ENCODE assay signal across 10 mouse cellular contexts in genomic region chr8:70634066-70634465, GRCm38 (mm10). TPM values are rescaled to one million over a fixed set of nuclear protein-coding genes. Genes with fewer than 3 reads are reported as not detected.
DNase-seq lines count a peak whose midpoint lies in the region; ATAC-seq and TF ChIP-seq lines count a peak whose summit lies in the region.
"Had no signal": no experiment of that assay in that cellular context is flagged by ENCODE, and none has a peak within 500 bp of the region (broad histone marks: within the 10 kb centered on the region; RNA-seq: fewer than 3 reads in every experiment).

No protein-coding gene starts in this region.

- 54% methylated on average over 6 of the region's 6 CpGs for WGBS in midbrain, postnatal 0 days
- 69% methylated on average over 6 of the region's 6 CpGs for WGBS in midbrain, embryonic 13.5 days
- WGBS in kidney, postnatal 0 days = 37% methylated on average over 6 of the region's 6 CpGs
- 59% methylated on average over 6 of the region's 6 CpGs for WGBS in hindbrain, embryonic 13.5 days

- ATAC-seq in midbrain, postnatal 0 days (ENCODE audit: low FRiP score) = no peak
- ATAC-seq in midbrain, embryonic 13.5 days = no peak
- no peak for ATAC-seq in kidney, postnatal 0 days (replicated peaks; ENCODE audit: low FRiP score, low read depth)
- ATAC-seq in megakaryocyte, adult 5-6 weeks (ENCODE audit: poor library complexity, severe bottlenecking) = 0 out of 2 replicates have a peak, but pooled peaks have one; percentile 14
- no peak for ATAC-seq in hindbrain, embryonic 13.5 days (ENCODE audit: low FRiP score)

- H3K4me2 ChIP-seq in midbrain, postnatal 0 days (ENCODE audit: low read depth, low read length, poor library complexity, severe bottlenecking) = no peak overlapping the region
- H3K4me2 ChIP-seq in midbrain, embryonic 13.5 days (replicated peaks) = no peak overlapping the region
- H3K4me2 ChIP-seq in kidney, postnatal 0 days (ENCODE audit: low read length) = no peak overlapping the region
- H3K4me2 ChIP-seq in hindbrain, embryonic 13.5 days = no peak overlapping the region
- H3K4me2 ChIP-seq: embryonic facial prominence, embryonic 15.5 days; lung, embryonic 15.5 days had no signal

- H3K36me3 ChIP-seq in midbrain, postnatal 0 days (ENCODE audit: insufficient read depth, low read length) = no peaks in the 10 kb centered on the region
- H3K36me3 ChIP-seq in midbrain, embryonic 13.5 days = no peaks in the 10 kb centered on the region
- no peaks in the 10 kb centered on the region for H3K36me3 ChIP-seq in kidney, postnatal 0 days (ENCODE audit: insufficient read depth, low read length)
- H3K36me3 ChIP-seq in hindbrain, embryonic 13.5 days = no peaks in the 10 kb centered on the region
- H3K36me3 ChIP-seq: embryonic facial prominence, embryonic 15.5 days; lung, embryonic 15.5 days had no signal

- peak; percentile 21 for DNase-seq in midbrain, postnatal 0 days (ENCODE audit: low spot score)
- peak; percentile 52 for DNase-seq in gastrocnemius, postnatal 25 days
- peak; percentile 47 for DNase-seq in kidney, postnatal 0 days (ENCODE audit: low spot score)
- no peak for DNase-seq in left cerebral cortex, adult 18-20 months (ENCODE audit: low spot score in 2 of 2)
- DNase-seq in right cerebral cortex, adult 18-20 months = no peak

- no peak overlapping the region for H3K27ac ChIP-seq in midbrain, postnatal 0 days (ENCODE audit: low read depth, low read length)
- no peak overlapping the region for H3K27ac ChIP-seq in midbrain, embryonic 13.5 days
- peak overlapping the region; percentile 72 for H3K27ac ChIP-seq in kidney, postnatal 0 days
- H3K27ac ChIP-seq in hindbrain, embryonic 13.5 days = no peak overlapping the region
- H3K27ac ChIP-seq: embryonic facial prominence, embryonic 15.5 days; lung, embryonic 15.5 days had no signal

- H3K4me1 ChIP-seq in midbrain, postnatal 0 days (ENCODE audit: insufficient read depth, low read length) = no peaks in the 10 kb centered on the region
- peaks cover 28% of the 10 kb centered on the region for H3K4me1 ChIP-seq in midbrain, embryonic 13.5 days (replicated peaks)
- peaks cover 35% of the 10 kb centered on the region for H3K4me1 ChIP-seq in kidney, postnatal 0 days (replicated peaks; ENCODE audit: insufficient read depth, low read length)
- H3K4me1 ChIP-seq in hindbrain, embryonic 13.5 days (replicated peaks) = peaks cover 31% of the 10 kb centered on the region

- no peak for TF ChIP-seq CTCF in midbrain, postnatal 0 days (IDR thresholded peaks at IDR 0.05)
- TF ChIP-seq CTCF in kidney, postnatal 0 days (IDR thresholded peaks at IDR 0.05; ENCODE audit: low read depth) = no peak

- peaks cover 7% of the 10 kb centered on the region; the same call in 1 of the 2 replicates for H3K27me3 ChIP-seq in midbrain, postnatal 0 days (ENCODE audit: insufficient read depth, low read length)
- peaks cover 16% of the 10 kb centered on the region for H3K27me3 ChIP-seq in midbrain, embryonic 13.5 days
- H3K27me3 ChIP-seq in kidney, postnatal 0 days (ENCODE audit: insufficient read depth, low read length) = no peaks in the 10 kb centered on the region
- H3K27me3 ChIP-seq in hindbrain, embryonic 13.5 days = peaks cover 27% of the 10 kb centered on the region

- H3K4me3 ChIP-seq in midbrain, postnatal 0 days (ENCODE audit: low read depth, low read length) = no peak overlapping the region
- no peak overlapping the region for H3K4me3 ChIP-seq in midbrain, embryonic 13.5 days (replicated peaks)
- no peak overlapping the region for H3K4me3 ChIP-seq in kidney, postnatal 0 days (replicated peaks; ENCODE audit: low read depth, low read length)
- H3K4me3 ChIP-seq in hindbrain, embryonic 13.5 days = no peak overlapping the region
- H3K4me3 ChIP-seq: embryonic facial prominence, embryonic 15.5 days; lung, embryonic 15.5 days had no signal

- no peaks in the 10 kb centered on the region for H3K9me3 ChIP-seq in midbrain, postnatal 0 days (ENCODE audit: low read length)
- H3K9me3 ChIP-seq in midbrain, embryonic 13.5 days = no peaks in the 10 kb centered on the region
- no peaks in the 10 kb centered on the region for H3K9me3 ChIP-seq in kidney, postnatal 0 days (replicated peaks; ENCODE audit: low read length)
- H3K9me3 ChIP-seq in hindbrain, embryonic 13.5 days = no peaks in the 10 kb centered on the region
- H3K9me3 ChIP-seq: embryonic facial prominence, embryonic 15.5 days; lung, embryonic 15.5 days had no signal

- H3K9ac ChIP-seq in midbrain, postnatal 0 days (replicated peaks; ENCODE audit: low read length, poor library complexity, severe bottlenecking) = no peak overlapping the region
- H3K9ac ChIP-seq in midbrain, embryonic 13.5 days (replicated peaks) = no peak overlapping the region
- H3K9ac ChIP-seq in kidney, postnatal 0 days (ENCODE audit: low read depth, low read length) = no peak overlapping the region
- H3K9ac ChIP-seq in hindbrain, embryonic 13.5 days = no peak overlapping the region
- H3K9ac ChIP-seq: embryonic facial prominence, embryonic 15.5 days; lung, embryonic 15.5 days had no signal

RNA-seq across cellular contexts. Expression of gene Gdf15, which starts 1.8 kb away (rescaled TPM):
- 0.22 and 1.8 TPM in 2 replicates for total RNA-seq in midbrain, postnatal 0 days (2014; rRNA removed)
- polyA plus RNA-seq in midbrain, postnatal 0 days (2015; fragmentation: Nextera tagmentation; extraction: Ambion mirVana) = 0.26 and 0.32 TPM in 2 replicates
- 0.30 TPM in 1 of 2 replicates, not detected in the other for polyA plus RNA-seq in midbrain, embryonic 13.5 days (2015; fragmentation: Nextera tagmentation; extraction: Ambion mirVana)
- total RNA-seq in gastrocnemius, postnatal 25 days (2021) = under 1 TPM in 1 of 2 experiments, not detected in 1; 0.33 TPM
- polyA plus RNA-seq in kidney, postnatal 0 days (2015; fragmentation: Nextera tagmentation; extraction: Ambion mirVana) = 3.0 and 3.2 TPM in 2 replicates
- not detected in 2 replicates for total RNA-seq in megakaryocyte, adult 5-6 weeks (2015)
- total RNA-seq in megakaryocyte, adult 5-6 weeks (2017) = not detected in 2 replicates
- total RNA-seq in left cerebral cortex, adult 18-20 months (2021) = not detected
- 0.12 and 0.14 TPM in 2 replicates for polyA plus RNA-seq in hindbrain, embryonic 13.5 days (2015; fragmentation: Nextera tagmentation; extraction: Ambion mirVana)

RNA-seq across cellular contexts. Expression of gene Lrrc25, which starts 18.1 kb away (rescaled TPM):
- 1.8 and 2.2 TPM in 2 replicates for total RNA-seq in midbrain, postnatal 0 days (2014; rRNA removed)
- polyA plus RNA-seq in midbrain, postnatal 0 days (2015; fragmentation: Nextera tagmentation; extraction: Ambion mirVana) = 0.74 and 1.4 TPM in 2 replicates
- 1.1 and 1.2 TPM in 2 replicates for polyA plus RNA-seq in midbrain, embryonic 13.5 days (2015; fragmentation: Nextera tagmentation; extraction: Ambion mirVana)
- under 1 TPM; 0.54 to 0.56 TPM for total RNA-seq in gastrocnemius, postnatal 25 days (2021)
- 1.9 and 2.8 TPM in 2 replicates for polyA plus RNA-seq in kidney, postnatal 0 days (2015; fragmentation: Nextera tagmentation; extraction: Ambion mirVana)
- 62.2 and 64.6 TPM in 2 replicates for total RNA-seq in megakaryocyte, adult 5-6 weeks (2015)
- 29.3 and 33.8 TPM in 2 replicates for total RNA-seq in megakaryocyte, adult 5-6 weeks (2017)
- total RNA-seq in left cerebral cortex, adult 18-20 months (2021) = 1 to 10 TPM in 1 of 2 experiments, under 1 TPM in 1; 0.70 to 1.0 TPM
- polyA plus RNA-seq in hindbrain, embryonic 13.5 days (2015; fragmentation: Nextera tagmentation; extraction: Ambion mirVana) = 1.5 and 1.9 TPM in 2 replicates

RNA-seq across cellular contexts. Expression of gene Ssbp4, which starts 25.4 kb away (rescaled TPM):
- total RNA-seq in midbrain, postnatal 0 days (2014; rRNA removed) = 279 and 392 TPM in 2 replicates
- polyA plus RNA-seq in midbrain, postnatal 0 days (2015; fragmentation: Nextera tagmentation; extraction: Ambion mirVana) = 230 and 247 TPM in 2 replicates
- 123 and 129 TPM in 2 replicates for polyA plus RNA-seq in midbrain, embryonic 13.5 days (2015; fragmentation: Nextera tagmentation; extraction: Ambion mirVana)
- 10 to 100 TPM; 15.4 to 20.0 TPM for total RNA-seq in gastrocnemius, postnatal 25 days (2021)
- 166 and 188 TPM in 2 replicates for polyA plus RNA-seq in kidney, postnatal 0 days (2015; fragmentation: Nextera tagmentation; extraction: Ambion mirVana)
- 35.7 and 38.2 TPM in 2 replicates for total RNA-seq in megakaryocyte, adult 5-6 weeks (2015)
- total RNA-seq in megakaryocyte, adult 5-6 weeks (2017) = 61.3 and 76.1 TPM in 2 replicates
- 100 to 1,000 TPM; 250 to 264 TPM for total RNA-seq in left cerebral cortex, adult 18-20 months (2021)
- polyA plus RNA-seq in hindbrain, embryonic 13.5 days (2015; fragmentation: Nextera tagmentation; extraction: Ambion mirVana) = 122 and 132 TPM in 2 replicates

RNA-seq across cellular contexts. Expression of gene Pgpep1, which starts 26.1 kb away (rescaled TPM):
- total RNA-seq in midbrain, postnatal 0 days (2014; rRNA removed) = 40.2 and 60.6 TPM in 2 replicates
- polyA plus RNA-seq in midbrain, postnatal 0 days (2015; fragmentation: Nextera tagmentation; extraction: Ambion mirVana) = 37.6 and 50.6 TPM in 2 replicates
- 87.5 and 99.4 TPM in 2 replicates for polyA plus RNA-seq in midbrain, embryonic 13.5 days (2015; fragmentation: Nextera tagmentation; extraction: Ambion mirVana)
- total RNA-seq in gastrocnemius, postnatal 25 days (2021) = 10 to 100 TPM; 18.6 to 22.6 TPM
- polyA plus RNA-seq in kidney, postnatal 0 days (2015; fragmentation: Nextera tagmentation; extraction: Ambion mirVana) = 84.2 and 87.5 TPM in 2 replicates
- 5.7 and 6.8 TPM in 2 replicates for total RNA-seq in megakaryocyte, adult 5-6 weeks (2015)
- 1.5 and 4.0 TPM in 2 replicates for total RNA-seq in megakaryocyte, adult 5-6 weeks (2017)
- total RNA-seq in left cerebral cortex, adult 18-20 months (2021) = 10 to 100 TPM; 11.6 to 17.9 TPM
- polyA plus RNA-seq in hindbrain, embryonic 13.5 days (2015; fragmentation: Nextera tagmentation; extraction: Ambion mirVana) = 103 and 105 TPM in 2 replicates

RNA-seq across cellular contexts. Expression of gene Lsm4, which starts 39.0 kb away (rescaled TPM):
- 140 and 312 TPM in 2 replicates for total RNA-seq in midbrain, postnatal 0 days (2014; rRNA removed)
- 157 and 169 TPM in 2 replicates for polyA plus RNA-seq in midbrain, postnatal 0 days (2015; fragmentation: Nextera tagmentation; extraction: Ambion mirVana)
- 176 and 201 TPM in 2 replicates for polyA plus RNA-seq in midbrain, embryonic 13.5 days (2015; fragmentation: Nextera tagmentation; extraction: Ambion mirVana)
- total RNA-seq in gastrocnemius, postnatal 25 days (2021) = 10 to 100 TPM; 57.7 to 66.0 TPM
- polyA plus RNA-seq in kidney, postnatal 0 days (2015; fragmentation: Nextera tagmentation; extraction: Ambion mirVana) = 243 and 281 TPM in 2 replicates
- 82.1 and 84.4 TPM in 2 replicates for total RNA-seq in megakaryocyte, adult 5-6 weeks (2015)
- total RNA-seq in megakaryocyte, adult 5-6 weeks (2017) = 106 and 151 TPM in 2 replicates
- total RNA-seq in left cerebral cortex, adult 18-20 months (2021) = 10 to 100 TPM; 65.0 to 70.9 TPM
- 191 and 193 TPM in 2 replicates for polyA plus RNA-seq in hindbrain, embryonic 13.5 days (2015; fragmentation: Nextera tagmentation; extraction: Ambion mirVana)

Comparison
In these comparisons a context has a peak if more than half of its experiments do, and no peak if none do; other contexts are left out.
1. DNase-seq: peak in midbrain, postnatal 0 days (single experiment), gastrocnemius, postnatal 25 days (single experiment) and kidney, postnatal 0 days (single experiment); none in left cerebral cortex, adult 18-20 months (0 of 2) and right cerebral cortex, adult 18-20 months (single experiment).